In genomic region chr8:129263211-129263927, GRCm38 (mm10) we compare ENCODE assay signal across 7 mouse cellular contexts. TPM values are rescaled to one million over a fixed set of nuclear protein-coding genes. Genes with fewer than 3 reads are reported as not detected.
A peak's percentile ranks its signal among the peaks of the same experiment; 100 is the strongest.
DNase-seq lines count a peak whose midpoint lies in the region; ATAC-seq lines count a peak whose summit lies in the region.
"Not testable (repeated sequence)": the region's sequence is repeated elsewhere in the genome, so short reads cannot be mapped to it uniquely, and the experiment has no call there.

No protein-coding gene starts in this region.

- under 1% methylated on average over 24 of the region's 24 CpGs for WGBS in embryonic facial prominence, embryonic 10.5 days
- 0% methylated on average over 23 of the region's 24 CpGs for WGBS in midbrain, embryonic 11.5 days

- peak overlapping the region; percentile 62 for H3K9ac ChIP-seq in midbrain, embryonic 11.5 days (ENCODE audit: low read length)

- H3K27me3 ChIP-seq in embryonic facial prominence, embryonic 10.5 days (replicated peaks; ENCODE audit: low read depth, poor library complexity, severe bottlenecking); midbrain, embryonic 11.5 days (ENCODE audit: control insufficient read depth, insufficient read depth, low read length): not testable (repeated sequence)

- peak overlapping the region; percentile 54 for H3K4me2 ChIP-seq in midbrain, embryonic 11.5 days

- H3K4me1 ChIP-seq in embryonic facial prominence, embryonic 10.5 days; midbrain, embryonic 11.5 days (ENCODE audit: control insufficient read depth, insufficient read depth, low read length): not testable (repeated sequence)

- peak; percentile 80 for DNase-seq in adrenal gland, postnatal 10 days
- DNase-seq in embryonic facial prominence, embryonic 10.5 days (ENCODE audit: low spot score), result peak; percentile 80
- peak; percentile 86 for DNase-seq in kidney, adult 11 months
- DNase-seq in left cerebral cortex, postnatal 4 days, result peak; percentile 77
- peak; percentile 94 for DNase-seq in midbrain, embryonic 11.5 days (ENCODE audit: low spot score, missing footprints)
- peak; percentile 13 for DNase-seq in skeletal muscle tissue, adult 2 months (ENCODE audit: low read depth, low spot score)

- H3K4me3 ChIP-seq in embryonic facial prominence, embryonic 10.5 days, result peak overlapping the region; percentile 63
- H3K4me3 ChIP-seq in midbrain, embryonic 11.5 days (ENCODE audit: low read depth, low read length), result peak overlapping the region; percentile 46

- H3K9me3 ChIP-seq in embryonic facial prominence, embryonic 10.5 days, result peaks cover 11% of the 10 kb centered on the region
- not testable (repeated sequence) for H3K9me3 ChIP-seq in midbrain, embryonic 11.5 days (ENCODE audit: control insufficient read depth, low read length)

- H3K36me3 ChIP-seq in embryonic facial prominence, embryonic 10.5 days (replicated peaks), result peaks cover 24% of the 10 kb centered on the region
- H3K36me3 ChIP-seq in midbrain, embryonic 11.5 days (ENCODE audit: control insufficient read depth, insufficient read depth, low read length), result not testable (repeated sequence)

- peak overlapping the region; percentile 78 for H3K27ac ChIP-seq in embryonic facial prominence, embryonic 10.5 days (replicated peaks)
- H3K27ac ChIP-seq in midbrain, embryonic 11.5 days (ENCODE audit: low read depth, low read length), result not testable (repeated sequence)

- intact Hi-C loops in left cerebral cortex, postnatal 4 days (cut with DNase I), result not testable (repeated sequence)

- peak; percentile 97 for ATAC-seq in granulocyte monocyte progenitor cell, adult 5-6 weeks (replicated peaks; ENCODE audit: poor library complexity, severe bottlenecking)
- ATAC-seq in midbrain, embryonic 11.5 days (ENCODE audit: low FRiP score), result peak; percentile 98

RNA-seq across cellular contexts. Expression of gene 2610044O15Rik8, which starts 29.2 kb away (rescaled TPM):
- total RNA-seq in adrenal gland, postnatal 10 days (2021), result 10 to 100 TPM; 11.1 to 22.7 TPM
- polyA plus RNA-seq in embryonic facial prominence, embryonic 10.5 days (2016; fragmentation: Nextera tagmentation; extraction: Ambion mirVana), result 22.9 and 23.4 TPM in 2 replicates
- total RNA-seq in granulocyte monocyte progenitor cell, adult 5-6 weeks (2014; fragmentation: Nextera tagmentation), result 16.3 and 16.7 TPM in 2 replicates
- total RNA-seq in granulocyte monocyte progenitor cell, adult 5-6 weeks (2017), result 19.4 and 22.4 TPM in 2 replicates
- total RNA-seq in left cerebral cortex, postnatal 4 days (2021), result 10 to 100 TPM; 16.0 to 17.3 TPM
- polyA plus RNA-seq in midbrain, embryonic 11.5 days (2014; fragmentation: Nextera tagmentation; extraction: Ambion mirVana), result 25.9 and 29.0 TPM in 2 replicates

Comparison
In these comparisons a context has a peak if more than half of its experiments do, and no peak if none do; other contexts are left out.
1. DNase-seq: peak in every context shown above with its lines; median percentile 94 in midbrain, embryonic 11.5 days; 86 in kidney, adult 11 months; 80 in adrenal gland, postnatal 10 days; 80 in embryonic facial prominence, embryonic 10.5 days; 77 in left cerebral cortex, postnatal 4 days; 13 in skeletal muscle tissue, adult 2 months.